Mouse (Mus musculus) midbrain, embryonic 12.5 days (tissue): Measurements from ENCODE around the gene Crtc3. TPM values are rescaled to one million over a fixed set of nuclear protein-coding genes. Genes with fewer than 3 reads are reported as not detected.
A peak's percentile ranks its signal among the peaks of the same experiment; 100 is the strongest.

ENCODE experiments used
- ATAC-seq: fragments of 200-750 bp; cut with Nextera tagmentation; 2 replicates; pipeline ENCODE4 v1.8.0; 2017; ENCODE audit warnings: low read depth, moderate TSS enrichment, moderate library complexity; ENCODE audit not compliant: low FRiP score
- H3K27ac ChIP-seq: fragments of 300-500 bp; sonication (generic); replicated peaks from 2 replicates; pipeline ENCODE4 v1.5.1; 2016; ENCODE audit warnings: mild to moderate bottlenecking
- H3K27me3 ChIP-seq: fragments of 300-500 bp; sonication (generic); 2 replicates; pipeline ENCODE4 v1.6.1; 2016; ENCODE audit warnings: mild to moderate bottlenecking
- H3K36me3 ChIP-seq: fragments of 300-500 bp; sonication (generic); 2 replicates; pipeline ENCODE4 v1.6.1; 2016
- H3K4me1 ChIP-seq: fragments of 300-500 bp; sonication (generic); 2 replicates; pipeline ENCODE4 v1.6.1; 2016
- H3K4me2 ChIP-seq: fragments of 300-500 bp; sonication (generic); replicated peaks from 2 replicates; pipeline ENCODE4 v1.6.1; 2016; ENCODE audit warnings: mild to moderate bottlenecking, moderate library complexity
- H3K4me3 ChIP-seq: fragments of 300-500 bp; sonication (generic); 2 replicates; pipeline ENCODE4 v1.5.1; 2016; ENCODE audit warnings: mild to moderate bottlenecking
- H3K9ac ChIP-seq: fragments of 300-500 bp; sonication (generic); replicated peaks from 2 replicates; pipeline ENCODE4 v1.6.1; 2016; ENCODE audit warnings: mild to moderate bottlenecking, moderate library complexity
- H3K9me3 ChIP-seq: fragments of 300-500 bp; sonication (generic); 2 replicates; pipeline ENCODE4 v1.6.1; 2016; ENCODE audit warnings: mild to moderate bottlenecking
- WGBS: fragments of 180-500 bp; shearing (Covaris S2); methylation state at CpG from one replicate; pipeline ENCODE4 v1.1.7; 2016; 5-methylcytosine and 5-hydroxymethylcytosine counted together
- polyA plus RNA-seq: library from polyadenylated mRNA; unstranded; fragments of >200 nt; fragmentation: Nextera tagmentation; extraction: Ambion mirVana; gene quantifications from 2 replicates; pipeline ENCODE4 v1.2.1, GENCODE M21; 2016

Crtc3 gene
- polyA plus RNA-seq, 1 experiment from 2014 or later: 13.7 TPM

DNA sequence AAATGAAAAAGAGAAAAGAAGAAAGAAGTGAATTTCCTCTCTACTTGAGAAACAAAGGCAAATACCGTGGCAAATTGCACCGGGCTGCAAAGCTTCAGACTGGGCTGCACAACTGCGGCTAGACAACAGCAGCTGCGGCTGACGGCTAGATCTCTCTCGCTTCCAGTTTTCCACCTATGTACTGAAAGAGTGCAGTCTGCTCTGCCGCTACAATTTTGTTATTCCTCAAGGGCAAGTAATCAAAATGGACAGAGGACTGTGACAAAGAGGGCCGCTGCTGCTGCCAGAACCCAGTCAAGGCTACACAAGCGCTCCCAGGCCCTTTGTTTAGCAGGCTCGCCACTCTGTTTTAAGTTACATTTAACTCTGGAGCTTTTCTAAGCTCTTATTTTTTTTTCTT, 35.6 kb downstream of the Crtc3 start:
- no peak overlapping the region for H3K4me2 ChIP-seq
- H3K36me3 ChIP-seq: no peaks in the 10 kb centered on the region
- no peaks in the 10 kb centered on the region for H3K9me3 ChIP-seq
- peaks cover 17% of the 10 kb centered on the region for H3K4me1 ChIP-seq
- peak overlapping the region; percentile 15 for H3K27ac ChIP-seq
- ATAC-seq: no peak
- WGBS: 56% methylated on average over 10 of the region's 10 CpGs
- no peak overlapping the region for H3K9ac ChIP-seq
- H3K4me3 ChIP-seq: no peak overlapping the region
- H3K27me3 ChIP-seq: no peaks in the 10 kb centered on the region

DNA sequence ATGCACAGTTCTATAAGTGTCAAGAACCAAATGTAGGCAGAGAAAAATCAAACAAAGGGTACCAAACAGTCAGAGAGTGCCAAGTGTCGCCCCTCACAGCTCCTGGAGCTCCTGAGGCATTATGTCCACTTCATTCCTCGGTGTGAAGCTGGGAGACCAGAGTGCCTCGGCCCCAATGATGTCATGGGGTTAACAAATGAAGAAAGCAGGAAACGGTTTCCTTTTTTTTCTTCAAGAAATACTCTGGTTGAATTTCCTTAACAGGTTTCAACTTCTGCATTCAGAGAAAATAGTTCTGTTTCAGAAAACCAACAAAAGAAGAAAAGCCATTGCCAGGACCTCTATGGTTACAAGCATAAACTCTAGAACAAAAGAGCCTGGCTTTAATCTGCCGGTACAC, 36.4 kb downstream of the Crtc3 start:
- no peaks in the 10 kb centered on the region for H3K27me3 ChIP-seq
- H3K36me3 ChIP-seq: no peaks in the 10 kb centered on the region
- no peak for ATAC-seq
- peak overlapping the region; percentile 15 for H3K27ac ChIP-seq
- no peak overlapping the region for H3K4me2 ChIP-seq
- H3K4me1 ChIP-seq: peaks cover 20% of the 10 kb centered on the region
- no peaks in the 10 kb centered on the region for H3K9me3 ChIP-seq
- no peak overlapping the region for H3K4me3 ChIP-seq
- 40% methylated on average over 5 of the region's 5 CpGs for WGBS
- no peak overlapping the region for H3K9ac ChIP-seq

GRCm38 (mm10) chr7:80647437-80647871, 41.2 kb downstream of the Crtc3 start:
- Histone ChIP-seq H3K4me3 (no peak overlapping the region), H3K36me3 (no peaks in the 10 kb centered on the region), H3K4me1 (peaks cover 19% of the 10 kb centered on the region), H3K4me2 (no peak overlapping the region), H3K9me3 (no peaks in the 10 kb centered on the region), H3K9ac (no peak overlapping the region), H3K27me3 (no peaks in the 10 kb centered on the region), H3K27ac (no peak overlapping the region)
- 80% methylated on average over 7 of the region's 7 CpGs for WGBS
- ATAC-seq: no peak

GRCm38 (mm10) chr7:80646093-80647025, 42.3 kb downstream of the Crtc3 start:
- Histone ChIP-seq H3K27me3 (no peaks in the 10 kb centered on the region), H3K4me1 (peaks cover 24% of the 10 kb centered on the region), H3K9ac (no peak overlapping the region), H3K36me3 (no peaks in the 10 kb centered on the region), H3K4me2 (no peak overlapping the region), H3K4me3 (no peak overlapping the region), H3K27ac (peak overlapping the region; percentile 27; the same call in 1 of the 2 replicates), H3K9me3 (no peaks in the 10 kb centered on the region)
- 71% methylated on average over 10 of the region's 10 CpGs for WGBS
- no peak for ATAC-seq

DNA sequence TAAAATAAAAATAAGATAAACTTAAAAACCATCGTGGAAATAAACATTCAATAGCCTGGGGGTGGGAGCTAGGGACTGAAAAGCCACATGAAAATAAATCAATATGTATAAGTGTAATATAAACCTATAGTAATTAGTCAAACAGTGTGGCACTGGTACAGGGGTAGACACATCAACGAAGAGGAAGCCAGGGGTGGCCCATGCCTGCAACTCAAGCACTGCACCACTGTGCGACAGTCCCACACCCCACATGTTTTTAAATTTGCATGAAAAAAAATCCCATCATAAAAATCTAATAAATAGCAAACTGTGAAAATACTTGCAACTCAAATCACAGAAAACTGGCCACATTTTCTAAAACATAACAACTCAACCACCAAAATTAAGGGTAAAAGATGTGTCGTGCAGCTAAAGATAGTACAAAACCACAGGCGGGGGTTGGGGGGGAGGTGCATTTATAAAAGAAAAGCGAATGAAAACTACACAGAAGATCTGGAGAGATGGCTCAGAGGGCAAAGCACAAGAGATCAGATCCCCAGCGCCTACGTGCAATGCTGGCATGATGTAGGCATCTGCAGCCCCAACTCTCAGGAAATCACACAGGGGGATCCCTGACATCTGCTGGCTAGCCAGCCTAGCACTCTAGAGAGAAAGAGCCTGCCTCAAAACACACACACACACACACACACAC, 45.6 kb downstream of the Crtc3 start:
- no peak overlapping the region for H3K4me2 ChIP-seq

GRCm38 (mm10) chr7:80642552-80642951, 46.1 kb downstream of the Crtc3 start:
- 68% methylated on average over 5 of the region's 5 CpGs for WGBS
- no peaks in the 10 kb centered on the region for H3K9me3 ChIP-seq

More for the DNA sequence above, 45.6 kb downstream of the Crtc3 start:
- no peak overlapping the region for H3K9ac ChIP-seq
- H3K4me3 ChIP-seq: no peak overlapping the region
- ATAC-seq: no peak
- peaks cover 26% of the 10 kb centered on the region for H3K4me1 ChIP-seq
- H3K9me3 ChIP-seq: no peaks in the 10 kb centered on the region
- no peak overlapping the region for H3K27ac ChIP-seq
- H3K36me3 ChIP-seq: no peaks in the 10 kb centered on the region
- no peaks in the 10 kb centered on the region for H3K27me3 ChIP-seq
- WGBS: 81% methylated on average over 8 of the region's 8 CpGs

DNA sequence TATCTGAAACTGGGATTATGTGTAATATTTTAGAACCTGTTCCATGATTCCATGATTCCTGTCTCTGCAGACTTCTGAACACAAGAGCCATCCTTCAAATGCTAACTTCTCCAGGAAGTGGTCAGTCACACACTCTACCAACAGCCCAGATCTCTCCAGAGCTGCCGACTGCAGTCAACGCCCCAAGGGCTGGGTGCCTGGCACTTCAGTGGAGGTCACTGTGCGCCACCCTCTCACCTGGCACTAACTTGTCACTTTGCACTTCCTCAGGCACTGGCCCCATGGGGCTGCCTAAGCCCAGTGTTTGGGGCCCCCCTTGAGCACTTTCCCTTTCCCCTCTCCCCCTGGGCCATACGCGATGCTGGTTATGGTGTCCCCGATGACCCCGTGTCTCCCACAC, 46.8 kb downstream of the Crtc3 start:
- no peaks in the 10 kb centered on the region for H3K27me3 ChIP-seq
- no peak overlapping the region for H3K4me2 ChIP-seq
- H3K9me3 ChIP-seq: no peaks in the 10 kb centered on the region
- no peak overlapping the region for H3K27ac ChIP-seq
- no peak overlapping the region for H3K9ac ChIP-seq
- H3K4me3 ChIP-seq: no peak overlapping the region
- no peak for ATAC-seq
- H3K4me1 ChIP-seq: peaks cover 23% of the 10 kb centered on the region
- H3K36me3 ChIP-seq: no peaks in the 10 kb centered on the region
- 83% methylated on average over 7 of the region's 7 CpGs for WGBS

More at GRCm38 (mm10) chr7:80642552-80642951, 46.1 kb downstream of the Crtc3 start:
- H3K4me3 ChIP-seq: no peak overlapping the region
- H3K27ac ChIP-seq: no peak overlapping the region
- no peak for ATAC-seq
- H3K4me1 ChIP-seq: peaks cover 25% of the 10 kb centered on the region
- H3K9ac ChIP-seq: no peak overlapping the region
- no peak overlapping the region for H3K4me2 ChIP-seq
- no peaks in the 10 kb centered on the region for H3K36me3 ChIP-seq
- H3K27me3 ChIP-seq: no peaks in the 10 kb centered on the region

DNA sequence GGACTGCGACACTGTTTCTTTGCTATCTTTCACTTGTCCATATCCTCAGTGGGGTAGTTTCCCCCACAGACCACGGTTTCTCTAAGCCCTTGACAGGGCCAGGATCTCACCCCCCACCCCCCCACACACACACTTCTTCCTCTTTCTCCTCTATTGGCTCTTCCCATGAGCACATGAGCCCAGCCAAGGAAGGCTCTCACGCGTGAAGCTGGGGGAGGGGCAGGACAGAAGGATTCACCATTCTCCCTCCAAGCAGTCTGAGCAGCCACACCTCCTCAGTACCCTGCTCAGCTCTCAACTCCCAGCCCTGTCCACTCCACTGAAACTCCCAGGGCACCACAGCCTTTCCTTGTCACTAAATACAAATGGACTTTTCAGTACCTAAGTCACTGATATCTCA, 47.2 kb downstream of the Crtc3 start:
- H3K27ac ChIP-seq: no peak overlapping the region

DNA sequence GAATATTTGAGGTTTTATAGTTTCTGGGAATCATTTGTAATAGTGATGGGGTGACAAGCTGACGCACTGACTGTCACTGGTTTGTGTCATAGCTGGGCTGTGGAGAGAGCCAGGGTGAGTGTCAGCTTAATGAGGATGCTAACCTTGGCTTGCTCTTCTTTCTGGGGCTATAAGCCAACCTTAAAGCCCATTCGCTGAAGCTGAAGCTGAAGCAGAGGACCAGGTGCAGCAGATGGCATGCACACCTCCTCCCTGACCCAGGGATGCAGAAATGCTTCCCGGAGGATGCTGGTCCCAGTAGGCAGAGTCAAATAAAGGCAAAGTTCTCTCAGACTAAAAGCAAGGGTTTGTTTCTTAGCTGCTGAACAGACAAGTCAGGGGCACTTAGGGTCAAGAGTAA, 48.7 kb downstream of the Crtc3 start:
- no peak for ATAC-seq
- WGBS: 92% methylated on average over 3 of the region's 3 CpGs
- H3K4me3 ChIP-seq: no peak overlapping the region
- H3K27me3 ChIP-seq: no peaks in the 10 kb centered on the region
- H3K27ac ChIP-seq: no peak overlapping the region
- H3K4me1 ChIP-seq: peaks cover 17% of the 10 kb centered on the region
- H3K9me3 ChIP-seq: no peaks in the 10 kb centered on the region
- no peak overlapping the region for H3K9ac ChIP-seq
- no peak overlapping the region for H3K4me2 ChIP-seq
- no peaks in the 10 kb centered on the region for H3K36me3 ChIP-seq

More for the DNA sequence above, 47.2 kb downstream of the Crtc3 start:
- Histone ChIP-seq H3K27me3 (no peaks in the 10 kb centered on the region), H3K4me1 (peaks cover 21% of the 10 kb centered on the region), H3K36me3 (no peaks in the 10 kb centered on the region), H3K9ac (no peak overlapping the region), H3K9me3 (no peaks in the 10 kb centered on the region), H3K4me3 (no peak overlapping the region), H3K4me2 (no peak overlapping the region)
- 3% methylated on average over 4 of the region's 4 CpGs for WGBS
- no peak for ATAC-seq

- Histone ChIP-seq H3K4me2 (no peak overlapping the region), H3K27me3 (no peaks in the 10 kb centered on the region), H3K4me3 (no peak overlapping the region), H3K27ac (no peak overlapping the region), H3K9ac (no peak overlapping the region), H3K36me3 (no peaks in the 10 kb centered on the region), H3K4me1 (peaks cover 18% of the 10 kb centered on the region), H3K9me3 (no peaks in the 10 kb centered on the region)
- no peak for ATAC-seq
- WGBS: 88% methylated on average over 10 of the region's 10 CpGs
Observed at GRCm38 (mm10) chr7:80638460-80638859, 50.2 kb downstream of the Crtc3 start.

DNA sequence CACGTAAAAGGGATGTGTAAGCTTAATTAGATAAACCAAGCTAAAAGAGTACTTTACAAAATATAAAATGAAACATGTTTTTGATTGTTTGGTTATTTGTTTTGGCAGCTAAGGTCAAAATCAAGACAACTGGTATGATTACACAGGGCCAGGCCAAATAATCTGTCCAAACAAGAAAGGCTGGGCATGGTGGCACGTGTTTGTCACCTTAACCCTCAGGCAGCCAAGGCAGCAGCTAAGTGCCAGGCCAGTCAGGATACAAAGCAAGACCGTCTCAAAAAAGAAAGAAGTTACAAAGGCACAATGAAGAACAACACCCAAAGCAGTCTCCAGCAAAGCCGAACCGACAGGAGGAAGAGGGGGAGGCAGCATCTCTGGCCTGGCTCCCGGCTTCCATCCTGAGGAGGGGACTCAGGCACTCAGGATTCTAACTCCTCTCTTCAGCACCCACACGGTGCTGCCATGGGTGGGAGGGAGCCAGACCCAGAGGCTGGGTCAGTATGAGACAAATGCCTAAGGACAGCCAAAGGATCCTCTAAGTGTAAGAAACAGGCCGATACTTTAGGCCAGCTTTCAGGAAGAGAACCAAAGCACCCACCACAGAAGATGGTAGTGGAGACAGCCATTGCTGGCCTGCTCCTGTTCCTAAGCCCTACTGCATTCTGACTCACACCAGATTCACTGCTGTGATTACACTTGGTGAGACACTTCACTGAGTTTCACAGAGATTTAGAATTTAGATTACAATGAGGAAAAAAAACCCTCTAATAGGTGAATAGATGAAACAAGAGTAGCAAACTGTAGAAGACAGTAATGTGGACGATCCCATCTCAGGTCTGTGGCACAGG, 51.5 kb downstream of the Crtc3 start:
- no peak for ATAC-seq
- Histone ChIP-seq H3K9me3 (no peaks in the 10 kb centered on the region), H3K4me3 (no peak overlapping the region), H3K4me1 (peaks cover 14% of the 10 kb centered on the region), H3K4me2 (no peak overlapping the region), H3K9ac (no peak overlapping the region), H3K36me3 (no peaks in the 10 kb centered on the region), H3K27ac (no peak overlapping the region), H3K27me3 (no peaks in the 10 kb centered on the region)
- 64% methylated on average over 9 of the region's 9 CpGs for WGBS
